Mouse (Mus musculus) kidney, embryonic 15.5 days (tissue): Measurements from ENCODE around the gene Llph. TPM values are rescaled to one million over a fixed set of nuclear protein-coding genes. Genes with fewer than 3 reads are reported as not detected.
A peak's percentile ranks its signal among the peaks of the same experiment; 100 is the strongest.

Source experiments
- ATAC-seq: fragments of 200-750 bp; cut with Nextera tagmentation; replicated peaks from 2 replicates; pipeline ENCODE4 v1.8.0; 2017; ENCODE audit warnings: moderate TSS enrichment; ENCODE audit not compliant: low FRiP score
- H3K27ac ChIP-seq: fragments of 300-500 bp; sonication (generic); 2 replicates; pipeline ENCODE4 v1.5.1; 2015; ENCODE audit warnings: mild to moderate bottlenecking, inconsistent platforms
- H3K27me3 ChIP-seq: fragments of 300-500 bp; sonication (generic); 2 replicates; pipeline ENCODE4 v1.6.1; 2015; ENCODE audit warnings: inconsistent platforms
- H3K36me3 ChIP-seq: fragments of 300-500 bp; sonication (generic); 2 replicates; pipeline ENCODE4 v1.6.1; 2015; ENCODE audit warnings: inconsistent platforms
- H3K4me1 ChIP-seq: fragments of 300-500 bp; sonication (generic); 2 replicates; pipeline ENCODE4 v1.6.1; 2015; ENCODE audit warnings: inconsistent platforms
- H3K4me2 ChIP-seq: fragments of 300-500 bp; sonication (generic); 2 replicates; pipeline ENCODE4 v1.6.1; 2015; ENCODE audit warnings: moderate library complexity, mild to moderate bottlenecking, inconsistent platforms
- H3K4me3 ChIP-seq: fragments of 300-500 bp; sonication (generic); replicated peaks from 2 replicates; pipeline ENCODE4 v1.5.1; 2015; ENCODE audit warnings: mild to moderate bottlenecking, inconsistent platforms
- H3K9ac ChIP-seq: fragments of 300-500 bp; sonication (generic); 2 replicates; pipeline ENCODE4 v1.6.1; 2015; ENCODE audit warnings: mild to moderate bottlenecking, inconsistent platforms
- H3K9me3 ChIP-seq: fragments of 300-500 bp; sonication (generic); replicated peaks from 2 replicates; pipeline ENCODE4 v1.6.1; 2016; ENCODE audit warnings: inconsistent platforms
- WGBS: fragments of 180-500 bp; shearing (Covaris S2); methylation state at CpG from one replicate; pipeline ENCODE4 v1.1.7; 2015; ENCODE audit warnings: mixed read lengths; 5-methylcytosine and 5-hydroxymethylcytosine counted together
- polyA plus RNA-seq: library from polyadenylated mRNA; unstranded; fragments of >200 nt; fragmentation: Nextera tagmentation; extraction: Ambion mirVana; gene quantifications from 2 replicates; pipeline ENCODE4 v1.2.1, GENCODE M21; 2015

The Llph gene
- polyA plus RNA-seq, 1 experiment from 2014 or later: 56.8 TPM

GRCm38 (mm10) chr10:120267790-120268189 lies 40.9 kb downstream of the Llph start:
- no peak overlapping the region for H3K4me2 ChIP-seq
- H3K9me3 ChIP-seq: no peaks in the 10 kb centered on the region
- no peak for ATAC-seq
- no peak overlapping the region for H3K9ac ChIP-seq
- peaks cover 26% of the 10 kb centered on the region for H3K4me1 ChIP-seq
- no peaks in the 10 kb centered on the region for H3K36me3 ChIP-seq
- H3K27me3 ChIP-seq: no peaks in the 10 kb centered on the region
- WGBS: 58% methylated on average over 12 of the region's 12 CpGs
- no peak overlapping the region for H3K27ac ChIP-seq
- no peak overlapping the region for H3K4me3 ChIP-seq

- no peak for ATAC-seq
- Histone ChIP-seq H3K4me1 (peaks cover 40% of the 10 kb centered on the region), H3K4me2 (no peak overlapping the region), H3K27ac (no peak overlapping the region), H3K9ac (no peak overlapping the region), H3K9me3 (no peaks in the 10 kb centered on the region), H3K4me3 (no peak overlapping the region), H3K36me3 (no peaks in the 10 kb centered on the region), H3K27me3 (no peaks in the 10 kb centered on the region)
- 95% methylated on average over 13 of the region's 13 CpGs for WGBS
Observed at GRCm38 (mm10) chr10:120269946-120270345, 43.1 kb downstream of the Llph start.

- Histone ChIP-seq H3K4me1 (peaks cover 40% of the 10 kb centered on the region), H3K27me3 (no peaks in the 10 kb centered on the region), H3K9me3 (no peaks in the 10 kb centered on the region), H3K9ac (no peak overlapping the region), H3K4me2 (no peak overlapping the region), H3K36me3 (no peaks in the 10 kb centered on the region), H3K4me3 (no peak overlapping the region), H3K27ac (no peak overlapping the region)
- no peak for ATAC-seq
- WGBS: 83% methylated on average over 4 of the region's 4 CpGs
Observed at GRCm38 (mm10) chr10:120270777-120271176, 43.9 kb downstream of the Llph start.

DNA sequence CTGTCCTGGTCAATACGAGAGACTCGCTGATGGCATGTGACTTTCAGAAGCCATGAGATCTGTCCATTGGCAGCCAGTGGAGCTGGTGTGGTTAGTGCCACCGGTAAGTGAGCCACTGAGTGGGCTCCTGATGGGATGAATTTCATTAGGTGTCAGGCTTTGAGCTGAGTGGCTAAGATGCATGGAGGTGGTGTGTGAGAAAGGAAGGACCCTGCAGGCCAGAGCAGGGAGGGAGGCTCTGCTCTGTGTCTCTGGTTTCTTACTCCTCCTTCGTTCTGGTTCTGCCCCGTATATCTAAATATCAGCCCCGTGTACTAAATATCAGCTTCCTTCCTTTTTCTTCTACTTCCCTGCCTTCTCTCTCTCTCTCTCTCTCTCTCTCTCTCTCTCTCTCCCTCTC lies 44.4 kb downstream of the Llph start:
- no peaks in the 10 kb centered on the region for H3K27me3 ChIP-seq
- WGBS: 50% methylated on average over 6 of the region's 6 CpGs
- H3K4me3 ChIP-seq: no peak overlapping the region
- 0 out of 2 replicates have a peak, but pooled peaks have one; percentile 63 for ATAC-seq
- peak overlapping the region; percentile 62 for H3K4me2 ChIP-seq
- H3K9ac ChIP-seq: no peak overlapping the region
- no peaks in the 10 kb centered on the region for H3K36me3 ChIP-seq
- peaks cover 40% of the 10 kb centered on the region for H3K4me1 ChIP-seq
- H3K9me3 ChIP-seq: no peaks in the 10 kb centered on the region
- peak overlapping the region; percentile 32; the same call in 1 of the 2 replicates for H3K27ac ChIP-seq

DNA sequence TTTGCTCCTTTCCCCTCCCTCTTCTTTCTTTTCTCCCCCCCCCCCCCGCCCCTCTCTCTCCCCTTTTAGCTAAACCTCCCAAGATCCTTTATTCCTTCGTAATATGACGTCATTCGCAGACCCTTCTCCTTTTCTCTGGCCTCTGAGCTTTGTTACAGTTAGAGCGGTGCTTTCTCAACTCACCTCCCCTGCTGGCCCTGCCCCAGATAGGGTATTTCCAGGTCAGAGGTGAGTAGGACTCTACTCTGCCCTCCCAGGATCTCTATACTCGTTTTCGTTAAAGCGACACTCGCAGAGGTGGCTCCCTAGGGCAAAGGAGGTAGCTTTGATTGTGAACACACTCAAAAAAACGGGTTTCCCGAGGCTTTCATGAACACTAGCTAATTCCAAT lies 45.0 kb downstream of the Llph start:
- Histone ChIP-seq H3K4me1 (peaks cover 43% of the 10 kb centered on the region), H3K4me2 (peak overlapping the region; percentile 62), H3K9me3 (no peaks in the 10 kb centered on the region), H3K4me3 (peak overlapping the region; percentile 29), H3K27ac (peak overlapping the region; percentile 79), H3K27me3 (no peaks in the 10 kb centered on the region), H3K9ac (peak overlapping the region; percentile 36; the same call in 1 of the 2 replicates), H3K36me3 (no peaks in the 10 kb centered on the region)
- WGBS: 10% methylated on average over 10 of the region's 11 CpGs
- peak; percentile 41; the same call in 1 of the 2 replicates for ATAC-seq

GRCm38 (mm10) chr10:120272270-120272883 lies 45.5 kb downstream of the Llph start:
- H3K4me3 ChIP-seq: peak overlapping the region; percentile 29
- peaks cover 43% of the 10 kb centered on the region for H3K4me1 ChIP-seq
- no peaks in the 10 kb centered on the region for H3K36me3 ChIP-seq
- peak overlapping the region; percentile 62 for H3K4me2 ChIP-seq
- H3K9me3 ChIP-seq: no peaks in the 10 kb centered on the region
- peak overlapping the region; percentile 79 for H3K27ac ChIP-seq
- no peaks in the 10 kb centered on the region for H3K27me3 ChIP-seq
- peak overlapping the region; percentile 36; the same call in 1 of the 2 replicates for H3K9ac ChIP-seq
- ATAC-seq: peak; percentile 68
- WGBS: 6% methylated on average over 19 of the region's 19 CpGs

DNA sequence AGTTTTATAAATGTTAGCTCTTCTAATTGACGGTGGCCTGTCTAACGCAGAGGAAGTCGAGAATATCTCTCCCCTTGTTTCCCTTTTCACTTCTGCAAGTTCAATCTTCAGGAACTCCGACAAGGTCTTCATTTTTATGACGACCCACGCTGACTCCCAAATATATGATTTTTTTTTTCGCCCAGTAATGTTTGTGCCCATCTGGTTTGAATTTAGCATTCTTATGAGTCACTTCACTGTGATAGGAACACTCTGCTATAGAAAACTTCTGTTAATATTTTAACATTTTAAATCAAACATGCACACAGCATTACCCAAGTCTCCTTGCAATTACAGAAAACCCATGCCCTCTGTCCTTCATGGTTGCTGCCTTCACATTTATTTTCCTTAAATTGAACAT lies 46.5 kb downstream of the Llph start:
- H3K36me3 ChIP-seq: no peaks in the 10 kb centered on the region
- no peaks in the 10 kb centered on the region for H3K9me3 ChIP-seq
- no peak overlapping the region for H3K9ac ChIP-seq
- H3K4me1 ChIP-seq: peaks cover 38% of the 10 kb centered on the region
- H3K4me2 ChIP-seq: no peak overlapping the region
- H3K27me3 ChIP-seq: no peaks in the 10 kb centered on the region
- H3K4me3 ChIP-seq: no peak overlapping the region
- no peak for ATAC-seq
- H3K27ac ChIP-seq: no peak overlapping the region
- WGBS: 66% methylated on average over 7 of the region's 7 CpGs

DNA sequence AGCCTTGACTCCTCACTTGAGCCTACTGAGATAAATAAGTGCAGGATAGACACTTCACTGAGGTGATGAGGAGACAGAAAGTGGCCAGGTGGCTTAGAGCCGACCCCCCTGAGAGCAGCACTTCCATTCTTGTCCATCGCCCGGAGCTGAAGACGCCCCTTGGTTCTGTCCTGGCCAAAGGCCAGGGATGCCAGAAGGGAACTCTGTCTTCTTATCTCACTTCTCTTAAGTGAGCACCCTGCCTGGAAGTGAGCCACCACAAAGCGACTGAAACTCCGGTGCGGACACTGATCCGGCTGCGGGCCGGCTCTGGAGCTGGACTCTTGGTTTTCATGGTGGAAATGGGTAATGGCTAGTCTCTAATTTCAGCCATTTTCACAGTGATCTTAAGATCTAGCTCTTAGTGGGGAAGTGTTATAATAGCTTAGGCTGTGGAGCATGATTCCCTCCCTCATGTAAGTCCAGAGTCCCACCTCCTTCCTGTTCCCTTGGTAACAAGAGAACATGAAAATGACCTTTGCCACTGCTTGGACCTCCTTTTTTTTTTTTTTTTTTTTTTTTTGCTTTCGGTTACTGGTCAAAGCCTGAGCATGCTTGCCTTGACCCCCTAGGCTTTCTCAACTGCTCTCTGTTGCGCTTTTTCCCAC lies 52.7 kb downstream of the Llph start:
- H3K27me3 ChIP-seq: no peaks in the 10 kb centered on the region
- peaks cover 12% of the 10 kb centered on the region for H3K4me1 ChIP-seq
- H3K9ac ChIP-seq: no peak overlapping the region
- H3K4me2 ChIP-seq: no peak overlapping the region
- no peaks in the 10 kb centered on the region for H3K36me3 ChIP-seq
- no peak overlapping the region for H3K4me3 ChIP-seq
- no peak overlapping the region for H3K27ac ChIP-seq
- peak; percentile 29; the same call in 1 of the 2 replicates for ATAC-seq
- WGBS: 65% methylated on average over 12 of the region's 12 CpGs
- no peaks in the 10 kb centered on the region for H3K9me3 ChIP-seq

- H3K36me3 ChIP-seq: no peaks in the 10 kb centered on the region
- 58% methylated on average over 4 of the region's 4 CpGs for WGBS
- H3K4me2 ChIP-seq: no peak overlapping the region
- no peaks in the 10 kb centered on the region for H3K9me3 ChIP-seq
- no peak overlapping the region for H3K4me3 ChIP-seq
- H3K27ac ChIP-seq: no peak overlapping the region
- ATAC-seq: no peak
- no peaks in the 10 kb centered on the region for H3K27me3 ChIP-seq
- H3K4me1 ChIP-seq: peaks cover 11% of the 10 kb centered on the region
- H3K9ac ChIP-seq: no peak overlapping the region
Observed at GRCm38 (mm10) chr10:120280375-120280774, 53.5 kb downstream of the Llph start.

DNA sequence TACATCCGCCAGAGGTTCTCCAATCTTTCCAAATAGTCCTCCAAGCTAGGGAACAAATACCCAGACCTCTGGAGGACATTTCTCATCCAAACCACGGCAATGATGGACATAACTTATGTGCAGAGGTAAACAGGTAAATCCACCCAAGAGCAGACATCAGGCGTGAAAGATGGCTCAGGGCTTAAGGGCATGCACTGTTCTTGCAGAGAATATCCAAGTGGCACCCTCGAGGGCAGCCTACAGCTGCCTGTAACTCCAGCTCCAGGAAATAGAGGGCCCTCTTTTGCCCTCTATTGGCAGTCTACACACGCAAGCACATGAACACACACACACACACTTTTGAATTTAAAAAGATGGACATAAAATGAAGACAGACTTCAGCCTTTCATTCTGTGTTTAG lies 54.8 kb downstream of the Llph start:
- H3K27ac ChIP-seq: no peak overlapping the region
- no peak overlapping the region for H3K4me3 ChIP-seq
- no peak overlapping the region for H3K4me2 ChIP-seq
- H3K27me3 ChIP-seq: no peaks in the 10 kb centered on the region
- WGBS: 85% methylated on average over 5 of the region's 5 CpGs
- H3K36me3 ChIP-seq: no peaks in the 10 kb centered on the region
- H3K9me3 ChIP-seq: no peaks in the 10 kb centered on the region
- peaks cover 9% of the 10 kb centered on the region for H3K4me1 ChIP-seq
- no peak overlapping the region for H3K9ac ChIP-seq
- no peak for ATAC-seq
